Mouse (Mus musculus): ENCODE measurements around the gene Gm6583.
A peak's percentile ranks its signal among the peaks of the same experiment; 100 is the strongest.

Gm6583 gene

DNA sequence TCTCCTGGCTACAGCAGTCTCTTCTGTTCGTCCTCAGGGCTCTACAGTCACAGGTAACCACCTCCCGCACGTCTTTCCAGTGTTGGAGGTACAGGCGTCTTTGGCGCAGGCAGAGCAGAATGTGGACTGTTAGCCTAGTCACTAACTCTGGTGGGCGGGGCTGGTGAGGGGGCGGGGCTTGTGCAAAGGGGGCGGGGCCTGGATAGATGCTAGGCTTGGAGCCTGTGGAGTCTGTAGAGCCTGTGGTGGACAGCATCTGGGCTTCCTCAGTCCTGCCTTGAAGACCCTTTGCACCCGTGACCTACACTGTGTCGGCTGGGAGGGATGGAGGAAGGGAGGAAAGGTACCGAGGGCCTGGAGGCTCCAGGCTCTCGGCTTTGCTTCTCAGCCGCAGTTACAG, at the start of gene Gm6583:
Gm6583 (minus strand) TSS at position 124 of the 400 bp plus-strand sequence.
- DNase-seq: no peak

DNA sequence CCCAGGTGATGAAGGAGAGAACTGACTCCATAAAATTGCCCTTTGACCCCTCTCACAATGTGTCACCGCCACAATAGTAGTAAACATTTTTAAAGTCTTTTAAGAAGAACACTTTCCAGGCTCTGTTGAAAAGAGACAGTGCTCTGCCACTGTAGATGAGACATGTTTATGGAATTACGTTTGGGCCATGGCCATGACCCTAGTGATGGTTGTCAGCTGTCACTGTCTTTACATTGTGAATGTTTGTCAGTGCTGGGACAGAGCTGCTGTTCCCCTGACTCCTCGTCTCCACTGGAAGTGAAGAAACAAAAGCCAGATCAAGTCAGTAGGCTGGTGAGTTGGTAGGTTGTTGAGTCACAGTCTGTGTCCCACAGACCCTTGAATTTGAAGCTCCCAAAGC, 46.6 kb upstream of the Gm6583 start:
- DNase-seq: no peak

DNA sequence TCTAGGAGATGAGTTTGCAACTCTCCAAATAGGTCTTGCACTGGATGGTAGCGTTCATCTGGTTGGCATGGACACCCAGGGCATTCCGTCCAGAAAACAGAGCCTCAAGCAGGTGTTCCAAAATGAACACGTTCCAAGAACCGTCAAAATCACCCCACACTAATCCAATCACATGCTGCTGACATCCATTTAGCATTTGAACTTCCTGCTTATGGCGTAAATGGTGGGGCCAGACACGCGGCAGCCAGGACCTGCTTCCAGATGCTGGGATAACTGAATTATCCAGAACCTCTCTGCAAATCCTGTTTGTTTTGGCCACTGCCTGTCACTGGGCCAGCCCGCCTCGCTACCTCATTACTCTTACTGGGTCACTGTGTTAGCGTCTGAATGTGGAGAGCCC, 43.5 kb upstream of the Gm6583 start:
- DNase-seq: no peak

DNA sequence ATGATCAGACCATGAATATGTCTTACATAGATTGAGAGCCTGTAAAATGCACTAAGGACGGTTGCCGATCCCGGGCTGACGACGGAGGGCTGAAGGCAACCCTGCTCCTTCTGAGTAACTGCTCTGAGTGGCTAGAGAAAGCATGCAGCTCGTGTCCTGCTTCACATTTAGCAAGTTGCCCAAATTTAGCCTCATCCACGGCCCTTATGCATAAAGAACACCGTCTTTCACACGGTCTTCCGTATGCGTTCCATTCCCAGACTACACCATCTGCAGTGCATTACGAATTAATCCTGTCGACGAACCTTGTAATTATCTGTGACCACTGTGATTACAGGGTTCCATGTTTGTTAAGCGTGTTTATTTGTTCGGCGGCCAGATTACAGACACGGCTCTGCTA, 40.2 kb upstream of the Gm6583 start:
- DNase-seq: no peak

DNA sequence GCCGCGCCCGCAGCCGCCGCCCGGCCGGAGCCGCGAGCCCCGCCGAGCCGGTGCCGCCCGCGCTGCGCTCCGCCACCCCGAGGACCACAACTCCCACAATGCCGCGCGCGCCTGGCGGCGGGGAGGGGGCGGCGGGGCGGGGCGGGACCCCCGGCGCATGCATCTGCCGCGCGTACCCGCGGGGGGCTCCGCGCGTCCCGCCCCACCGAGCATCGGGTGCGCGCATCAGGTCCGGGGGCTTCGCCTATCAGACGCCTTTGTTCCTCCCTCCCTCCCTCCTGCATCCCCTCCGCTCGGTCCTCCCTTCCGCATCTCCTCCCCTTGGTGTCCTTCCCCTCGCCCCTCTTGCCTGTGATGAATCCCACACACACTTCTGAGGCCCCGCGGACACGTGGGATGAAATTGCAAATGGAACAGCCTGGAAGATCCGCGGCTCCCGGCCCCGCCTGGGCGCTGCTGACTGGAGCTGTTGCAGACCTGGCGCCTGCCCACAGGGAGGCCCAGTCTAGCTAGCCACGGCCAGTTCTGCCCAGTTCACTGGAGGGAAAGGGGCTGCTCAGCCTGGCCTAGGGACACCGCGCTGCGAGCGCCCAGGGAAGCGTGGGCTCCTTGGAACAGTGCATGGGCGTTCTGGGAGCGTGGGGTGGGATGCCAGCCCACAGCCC, 39.1 kb upstream of the Gm6583 start, which contains the start of gene Asphd2:
Asphd2 (minus strand) TSS at position 88 of the 665 bp plus-strand sequence.
- DNase-seq: peak; percentile 69

DNA sequence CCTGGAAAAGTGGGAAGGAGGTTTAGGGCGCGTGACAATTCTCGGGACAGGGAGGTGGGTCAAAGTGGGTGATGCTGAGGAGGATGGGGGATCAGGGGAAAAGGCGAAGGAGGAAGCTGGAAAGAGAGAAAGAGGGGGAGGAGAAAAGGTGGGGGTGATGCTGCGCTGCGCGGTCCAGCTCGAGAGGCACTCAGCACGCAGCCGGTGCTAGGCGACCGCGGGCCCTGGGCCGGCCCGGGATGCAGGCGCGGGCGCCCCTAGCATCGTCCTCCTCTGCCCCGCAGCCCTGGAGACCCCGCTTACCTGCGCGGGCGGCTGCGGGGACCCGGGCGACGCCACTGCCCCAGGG, 38.6 kb upstream of the Gm6583 start:
- no peak for DNase-seq

DNA sequence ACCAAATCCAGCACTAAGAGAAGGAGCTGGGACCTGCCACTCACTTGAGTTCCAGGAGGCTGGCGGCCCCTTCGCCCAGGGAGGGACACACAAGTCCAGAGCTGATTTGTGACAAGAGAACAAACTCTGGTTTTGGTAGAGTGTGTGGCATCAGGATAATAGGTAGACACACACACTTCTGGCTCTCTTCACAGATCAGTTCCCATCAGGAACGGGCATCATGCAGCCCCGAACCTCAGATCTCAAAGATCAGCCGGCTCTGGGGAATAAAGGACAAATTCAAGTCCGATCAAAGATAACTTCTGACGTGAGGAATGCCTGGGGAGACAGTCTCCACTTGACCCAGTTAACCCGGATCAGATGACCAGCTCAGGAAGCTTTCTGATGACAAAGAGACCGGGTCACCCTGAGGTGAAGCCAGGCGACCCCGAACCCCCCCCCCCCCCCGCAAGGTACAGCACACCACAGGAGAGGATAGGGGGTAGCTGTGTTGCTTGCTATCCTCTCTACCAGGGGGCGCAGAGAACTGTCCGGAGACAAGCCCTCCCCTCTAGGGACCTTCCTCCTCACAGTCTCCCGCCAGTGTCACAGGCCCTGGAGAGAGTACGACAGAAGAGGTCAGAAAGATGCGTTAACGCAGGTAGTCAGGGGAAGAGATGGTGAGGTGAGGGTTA, 38.0 kb upstream of the Gm6583 start:
- no peak for DNase-seq

DNA sequence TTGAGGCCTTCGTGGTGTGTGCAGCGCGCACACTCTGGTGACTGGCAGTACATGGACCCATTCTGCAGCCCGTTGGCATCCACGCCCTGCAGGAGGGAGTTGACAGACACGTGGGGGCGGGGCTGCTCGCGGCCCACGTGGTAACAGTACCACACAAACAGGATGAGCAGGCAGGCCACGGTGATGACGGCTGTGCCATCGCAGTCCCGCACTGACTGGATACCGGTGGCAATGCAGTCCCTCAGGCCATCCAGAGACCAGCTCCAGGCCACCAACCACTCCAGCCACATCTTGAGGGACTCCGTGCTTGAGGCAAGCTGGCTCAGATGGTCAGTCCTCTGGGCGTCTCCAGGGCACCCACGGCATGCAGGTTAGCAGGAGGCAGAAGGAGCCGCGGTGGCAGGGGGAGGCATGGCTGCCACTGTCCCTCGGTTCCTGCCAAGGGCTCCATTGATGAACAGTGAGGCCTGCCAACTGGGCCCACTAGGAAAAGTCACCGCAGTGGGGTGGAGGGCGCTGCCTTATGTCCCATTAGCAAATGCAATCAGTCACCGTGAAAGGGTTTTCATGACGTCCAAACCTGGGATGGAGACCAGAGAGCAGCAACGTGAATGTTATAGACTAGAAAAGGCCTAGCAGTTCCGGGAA, 36.0 kb upstream of the Gm6583 start:
- DNase-seq: no peak

DNA sequence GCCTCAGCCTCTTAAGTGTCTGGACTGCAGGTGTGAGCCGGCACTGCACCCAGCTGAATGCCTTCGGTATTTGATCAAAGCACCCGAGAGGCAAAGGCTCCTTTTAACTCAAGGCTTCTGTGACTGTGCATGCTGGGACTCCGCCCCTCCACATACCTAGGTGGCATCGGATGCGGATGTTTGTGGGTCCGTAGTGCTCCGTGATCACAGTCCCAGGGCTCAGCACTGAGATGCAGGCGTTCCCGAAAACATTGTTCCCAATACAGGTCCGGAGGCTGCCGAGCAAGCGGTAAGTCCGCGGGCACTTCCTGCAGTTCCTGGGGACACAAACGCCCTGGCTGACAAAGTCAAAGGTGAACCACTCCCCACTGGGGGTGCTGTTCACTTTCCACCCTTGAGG, 35.2 kb upstream of the Gm6583 start:
- no peak for DNase-seq

DNA sequence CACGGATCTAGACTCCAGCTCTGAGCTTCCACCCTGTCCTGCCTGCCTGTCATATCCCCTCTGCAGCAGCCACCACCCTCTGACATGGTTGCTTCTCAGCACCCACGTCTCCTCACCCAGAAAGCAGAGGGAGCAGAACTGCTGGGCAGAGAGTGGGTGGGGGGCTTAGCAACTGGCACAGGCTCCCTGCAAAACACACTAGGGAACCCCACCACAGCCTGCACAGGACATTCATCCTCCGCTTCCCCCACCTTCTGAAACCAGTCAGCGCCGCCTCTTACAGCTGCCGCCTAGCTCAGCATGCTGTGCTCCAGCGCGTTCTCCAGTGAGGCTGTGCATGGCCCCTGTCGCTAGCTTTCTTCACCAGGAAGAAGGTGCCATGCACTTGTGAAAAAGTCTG, 33.5 kb upstream of the Gm6583 start:
- DNase-seq: no peak

DNA sequence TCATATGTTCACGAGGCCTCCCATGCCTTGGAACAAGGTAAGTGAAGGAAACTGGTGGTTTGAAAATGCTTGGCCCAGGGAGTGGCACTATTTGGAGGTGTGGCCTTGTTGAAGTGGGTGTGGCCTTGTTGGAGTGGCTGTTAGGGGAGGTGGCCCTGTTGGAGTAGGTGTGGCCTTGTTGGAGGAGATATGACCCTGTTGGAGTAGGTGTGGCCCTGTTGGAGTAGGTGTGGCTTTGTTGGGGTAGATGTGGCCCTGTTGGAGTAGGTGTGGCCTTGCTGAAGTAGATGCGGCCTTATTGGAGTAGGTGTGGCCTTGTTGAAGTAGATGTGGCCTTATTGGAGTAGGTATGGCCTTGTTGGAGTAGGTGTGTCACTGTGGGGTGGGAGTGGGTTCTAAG, 30.1 kb upstream of the Gm6583 start:
- DNase-seq: no peak

DNA sequence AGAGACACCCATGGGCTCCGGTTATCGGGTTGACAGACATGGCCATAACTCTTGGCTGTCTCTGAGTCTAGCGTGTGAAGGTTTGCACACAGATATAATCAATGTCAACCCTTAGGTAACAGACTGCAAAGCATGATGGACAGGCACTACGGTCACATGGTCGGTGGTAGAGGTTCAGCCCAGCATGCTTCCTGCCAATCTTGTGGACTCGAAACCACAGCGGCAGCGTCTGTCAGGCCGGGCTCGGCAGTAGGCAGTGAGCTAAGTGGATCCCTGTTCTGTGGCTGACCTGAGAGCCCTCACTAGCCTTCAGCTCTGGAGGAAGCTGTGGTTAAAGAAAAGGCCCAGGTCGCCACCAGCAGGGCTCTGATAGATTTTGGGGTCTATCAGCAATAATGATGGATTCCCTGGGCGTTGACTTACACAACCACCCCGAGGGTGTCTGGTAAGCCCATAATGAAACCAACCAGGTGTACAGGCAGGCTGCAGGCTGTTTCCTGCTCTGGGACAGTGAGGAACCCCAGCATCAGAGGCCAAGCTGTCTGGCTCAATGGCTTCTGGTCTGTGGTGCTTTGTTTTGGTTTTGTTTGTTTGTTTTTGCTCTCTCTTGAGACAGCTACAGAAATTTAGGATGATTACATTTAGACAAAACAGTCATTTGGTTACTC, 29.1 kb upstream of the Gm6583 start:
- DNase-seq: no peak

DNA sequence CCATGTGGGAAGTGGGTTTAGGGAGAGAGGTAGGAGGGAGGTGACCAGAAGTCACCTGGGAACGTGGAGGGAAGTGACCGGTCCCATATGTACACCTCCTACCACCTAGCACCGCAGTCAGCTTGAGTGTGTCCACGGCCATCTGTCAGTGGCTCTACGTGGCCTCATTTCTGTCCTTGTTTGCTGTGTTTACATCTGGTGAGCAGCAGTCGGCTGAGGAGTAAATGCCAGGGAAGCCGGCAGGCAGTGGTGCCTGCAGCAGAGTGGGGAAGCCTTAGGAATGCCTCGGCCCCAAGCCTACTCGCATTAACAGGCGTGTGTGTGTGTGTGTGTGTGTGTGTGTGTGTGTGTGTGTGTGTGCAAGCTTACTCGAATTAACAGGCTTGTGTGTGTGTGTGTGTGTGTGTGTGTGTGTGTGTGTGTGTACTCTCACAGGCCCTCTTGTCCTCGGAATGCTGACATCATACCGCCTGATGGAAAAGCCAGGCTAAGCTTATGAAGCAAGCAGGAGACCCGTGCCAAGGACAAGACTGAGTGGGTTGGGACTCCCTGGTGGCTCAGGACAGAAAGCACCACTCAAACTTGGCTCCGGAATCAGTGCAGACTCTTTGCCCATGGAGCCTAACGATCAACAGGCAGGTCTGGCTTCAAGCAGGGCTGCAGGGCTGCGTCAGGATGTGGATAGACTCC, 27.0 kb upstream of the Gm6583 start:
- no peak for DNase-seq

DNA sequence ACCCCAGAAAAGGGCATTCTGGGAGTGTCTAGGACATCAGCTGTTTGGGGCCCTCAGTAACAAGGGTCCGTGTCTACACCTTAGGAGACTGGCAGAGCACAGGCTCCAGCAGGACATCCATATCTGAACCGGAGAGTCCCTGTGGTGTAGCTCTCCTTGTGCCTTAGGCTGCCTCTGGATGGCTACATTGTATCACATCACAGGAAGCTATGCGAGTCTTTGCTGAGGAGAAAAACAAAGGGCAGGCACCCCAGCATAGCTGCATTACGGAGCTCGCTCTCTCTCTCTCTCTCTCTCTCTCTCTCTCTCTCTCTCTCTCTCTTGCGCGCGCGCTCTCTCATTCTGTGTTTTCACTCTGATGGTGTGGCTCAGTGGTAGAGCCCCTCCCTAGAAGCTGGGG, 26.2 kb upstream of the Gm6583 start:
- DNase-seq: no peak

DNA sequence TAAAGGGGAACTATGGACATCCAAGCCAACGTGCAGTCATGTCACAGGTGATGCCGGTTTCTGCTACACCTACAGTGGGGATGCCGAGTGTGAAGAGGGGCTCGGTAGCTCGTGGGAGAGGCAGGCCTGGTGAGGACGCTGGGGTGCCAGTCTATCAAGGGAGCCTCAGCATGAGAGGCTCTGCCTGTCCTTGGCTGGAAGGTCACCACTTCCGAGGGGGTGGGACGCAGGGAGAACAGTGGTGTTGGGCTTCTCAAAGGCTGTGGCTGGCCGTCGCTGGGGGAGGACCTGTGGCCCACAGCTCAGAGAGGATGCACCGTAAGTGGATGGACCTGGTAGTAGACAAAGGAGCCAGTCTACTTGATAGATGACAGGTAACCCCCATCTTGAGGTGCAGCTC, 25.3 kb upstream of the Gm6583 start:
- DNase-seq: no peak

DNA sequence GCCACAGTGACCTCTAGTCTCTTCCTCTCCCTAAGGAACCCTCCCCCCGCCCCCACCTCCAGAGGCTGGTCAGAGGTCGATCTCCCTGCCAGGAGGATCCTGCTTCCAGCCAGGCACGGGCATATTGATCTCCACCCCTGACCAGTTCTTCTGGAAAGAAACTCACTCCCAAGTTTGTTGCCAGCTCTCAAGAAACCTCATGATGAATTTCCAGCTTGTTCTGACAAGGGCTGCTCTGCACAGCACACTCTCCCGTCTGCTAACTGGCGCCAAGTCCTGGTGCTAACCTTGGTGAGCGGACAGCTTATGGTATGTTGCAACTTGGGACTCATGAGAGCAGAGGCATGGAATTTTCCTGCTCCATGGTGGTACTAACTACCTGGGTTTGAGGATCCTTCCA, 22.9 kb upstream of the Gm6583 start:
- DNase-seq: no peak

DNA sequence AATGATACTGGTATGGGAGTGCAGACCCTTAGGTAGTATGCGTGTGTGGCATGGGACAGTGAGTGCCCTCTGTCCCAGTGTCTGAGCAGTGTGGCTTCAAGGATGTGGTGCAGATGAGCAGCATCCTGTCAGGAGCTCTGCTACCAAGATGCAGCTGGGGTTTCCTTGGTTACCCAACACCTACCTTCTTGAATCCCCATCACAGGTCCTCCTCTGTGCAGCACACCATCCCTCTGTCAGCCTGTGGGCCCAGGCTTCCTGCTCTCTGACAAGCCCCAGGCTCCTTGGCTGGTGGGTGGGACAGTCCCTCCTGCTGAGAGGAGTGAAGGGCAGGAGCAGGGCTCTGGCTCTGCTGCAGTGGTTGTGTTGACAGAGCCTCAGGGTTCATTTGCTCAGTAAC, 21.5 kb upstream of the Gm6583 start:
- no peak for DNase-seq

DNA sequence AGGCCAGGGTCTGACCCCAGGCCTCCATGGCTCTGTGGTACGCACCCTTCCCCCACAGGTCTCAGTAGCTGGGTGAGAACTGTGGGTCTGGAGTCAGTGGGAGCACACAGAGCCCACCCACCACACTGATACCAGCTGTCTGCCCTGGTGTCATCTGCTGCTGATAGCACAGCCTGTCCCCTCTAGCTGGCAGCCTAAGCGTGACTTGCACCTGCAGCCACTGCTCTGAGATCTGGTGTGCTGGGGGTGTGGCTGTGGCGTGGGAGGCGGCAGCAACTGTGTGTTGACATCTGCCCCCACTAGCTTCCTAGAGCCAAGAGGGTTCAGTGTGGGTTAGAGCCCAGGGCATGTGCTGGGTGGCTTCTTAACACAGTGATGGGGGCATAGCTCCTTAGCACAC, 20.3 kb upstream of the Gm6583 start:
- DNase-seq: no peak

DNA sequence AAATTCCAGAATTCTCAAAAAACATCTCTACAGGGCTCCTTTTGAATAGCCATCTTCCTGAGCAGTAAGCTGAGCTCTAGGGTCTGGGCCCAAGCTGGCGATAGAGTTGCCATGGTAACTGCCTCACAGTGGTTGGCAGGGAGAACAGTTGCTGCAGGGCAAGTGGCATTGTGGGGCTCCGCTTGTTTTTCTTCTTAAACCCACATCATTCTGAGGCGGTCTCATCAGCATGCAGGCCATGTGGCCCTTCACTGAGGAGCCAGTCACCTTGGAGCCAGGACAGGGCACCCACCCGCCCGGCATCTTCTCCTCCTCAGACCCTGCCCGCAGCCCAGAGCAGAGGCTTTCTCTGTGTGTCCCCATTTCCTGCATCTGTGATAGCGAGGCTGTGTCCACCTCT, 16.1 kb upstream of the Gm6583 start:
- DNase-seq: peak; percentile 61

DNA sequence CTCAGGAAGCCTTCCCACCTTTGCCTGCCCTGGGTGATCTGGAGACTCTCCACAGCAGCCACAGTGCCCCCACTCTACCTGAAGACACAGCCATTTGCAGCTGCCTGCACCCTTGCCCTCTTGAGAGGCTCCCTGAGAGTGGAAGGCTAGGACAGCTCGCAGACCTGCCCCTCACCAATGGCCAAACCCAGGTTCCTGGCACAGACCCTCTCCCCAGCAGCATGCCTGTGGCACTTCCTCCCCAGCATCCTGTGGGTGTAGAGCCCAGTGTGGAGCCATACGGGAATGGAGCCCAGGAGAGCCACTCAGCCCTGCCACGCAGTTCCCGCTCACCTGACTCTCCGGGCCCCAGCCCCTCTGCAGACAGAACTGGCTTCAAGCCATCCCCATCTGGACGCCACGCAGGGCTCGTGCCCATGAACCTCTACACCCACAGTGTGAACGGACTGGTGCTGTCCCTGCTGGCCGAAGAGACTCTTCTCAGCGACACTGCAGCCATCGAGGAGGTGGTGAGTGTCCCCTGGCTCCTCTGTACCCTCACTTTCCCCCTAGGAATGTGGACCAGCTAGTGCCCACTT, 14.5 kb upstream of the Gm6583 start:
- DNase-seq: no peak

DNA sequence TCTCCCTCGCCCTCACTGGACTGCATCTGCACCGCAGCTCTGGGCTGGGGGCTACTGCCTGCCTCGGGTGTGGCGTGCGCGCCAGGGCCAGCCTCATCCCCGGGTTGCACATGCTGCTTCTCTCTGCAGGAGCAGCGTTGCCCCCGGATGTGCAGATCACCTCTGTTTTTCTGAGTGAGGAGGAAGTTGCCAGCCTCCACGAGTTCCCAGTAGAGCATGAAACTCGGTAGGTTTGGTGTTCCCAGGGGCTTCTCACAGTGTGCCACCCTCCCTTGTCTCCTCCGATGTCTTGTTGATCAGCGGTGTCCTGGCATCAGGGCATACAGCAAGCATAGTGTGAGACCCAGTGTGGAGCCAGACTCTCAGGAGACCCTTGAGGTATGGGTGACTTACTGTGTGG, 13.5 kb upstream of the Gm6583 start:
- DNase-seq: no peak

DNA sequence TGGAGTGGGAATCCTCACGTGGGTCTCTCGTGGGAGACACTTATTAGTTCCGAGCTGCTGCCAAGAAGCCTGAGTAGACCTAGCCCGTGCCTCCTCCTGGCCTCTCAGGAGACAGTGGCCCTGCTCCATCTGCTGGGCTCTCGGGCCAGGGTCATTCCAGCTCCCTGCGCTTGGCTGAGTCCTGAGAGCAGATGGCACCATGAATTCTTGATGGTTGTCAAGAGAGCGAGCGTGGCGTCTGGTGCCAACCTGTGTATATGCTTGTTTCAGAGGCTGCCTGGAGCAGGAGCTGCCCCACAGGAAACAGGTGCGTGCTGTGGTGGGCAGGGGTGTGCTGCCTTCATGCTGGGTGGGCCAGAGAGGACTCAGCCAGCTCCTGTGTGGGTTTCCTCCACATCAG, 12.8 kb upstream of the Gm6583 start:
- peak; percentile 90 for DNase-seq

DNA sequence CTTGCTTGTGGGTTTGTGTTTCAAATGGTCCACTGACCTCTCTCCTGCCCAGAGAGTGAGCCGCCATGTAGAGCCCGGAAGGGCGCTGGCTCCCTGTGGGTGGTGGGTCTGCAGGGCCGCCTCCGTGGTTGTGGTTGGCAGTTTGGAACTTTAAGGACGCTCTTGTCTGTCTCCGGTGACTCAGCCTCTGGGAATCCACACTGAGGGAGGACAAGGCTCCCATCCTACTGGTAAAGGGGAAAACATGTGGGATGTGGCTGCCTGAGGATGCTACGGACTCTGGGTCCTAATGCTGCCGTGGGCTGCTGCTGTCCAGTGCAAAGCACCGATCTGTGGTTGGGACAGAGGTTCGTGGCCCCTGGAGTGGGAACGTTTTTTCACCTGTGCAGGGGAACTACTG, 12.1 kb upstream of the Gm6583 start:
- DNase-seq: no peak

Measured in cerebellum, adult 11 months (tissue).